Mouse (Mus musculus) stomach, embryonic 16.5 days (tissue): ENCODE measurements at regions not wholly inside any gene's neighbourhood (a gene's known extent, or its start where the extent isn't known, plus 50 kb on each side); places are given as distances from the start of the nearest gene placed in this dataset.

Experiments
- ATAC-seq: fragments of 200-750 bp; cut with Nextera tagmentation; 2 replicates; pipeline ENCODE4 v1.8.0; 2017; ENCODE audit warnings: moderate number of reproducible peaks, moderate TSS enrichment; ENCODE audit not compliant: insufficient read depth, low FRiP score
- H3K27ac ChIP-seq: fragments of 300-500 bp; sonication (generic); 2 replicates; pipeline ENCODE4 v1.5.1; 2014; ENCODE audit warnings: low read length
- H3K27me3 ChIP-seq: fragments of 300-500 bp; sonication (generic); 2 replicates; pipeline ENCODE4 v1.6.1; 2014; ENCODE audit warnings: low read length, control low read depth, mixed read lengths; ENCODE audit not compliant: control insufficient read depth, insufficient read depth
- H3K36me3 ChIP-seq: fragments of 300-500 bp; sonication (generic); 2 replicates; pipeline ENCODE4 v1.6.1; 2014; ENCODE audit warnings: low read length; ENCODE audit not compliant: control insufficient read depth, insufficient read depth
- H3K4me1 ChIP-seq: fragments of 300-500 bp; sonication (generic); 2 replicates; pipeline ENCODE4 v1.6.1; 2014; ENCODE audit warnings: low read length, control low read depth, mixed read lengths; ENCODE audit not compliant: control insufficient read depth, insufficient read depth
- H3K4me2 ChIP-seq: fragments of 300-500 bp; sonication (generic); 2 replicates; pipeline ENCODE4 v1.6.1; 2014; ENCODE audit warnings: low read depth, low read length, mixed read lengths
- H3K4me3 ChIP-seq: fragments of 300-500 bp; sonication (generic); replicated peaks from 2 replicates; pipeline ENCODE4 v1.5.1; 2014; ENCODE audit warnings: mild to moderate bottlenecking, low read length
- H3K9ac ChIP-seq: fragments of 300-500 bp; sonication (generic); 2 replicates; pipeline ENCODE4 v1.6.1; 2014; ENCODE audit warnings: low read length
- H3K9me3 ChIP-seq: fragments of 300-500 bp; sonication (generic); replicated peaks from 2 replicates; pipeline ENCODE4 v1.6.1; 2016; ENCODE audit warnings: low read length, control low read depth; ENCODE audit not compliant: control insufficient read depth
- WGBS: fragments of 180-500 bp; shearing (Covaris S2); extraction: QIAGEN DNeasy Blood & Tissue Kit; methylation state at CpG from one replicate; pipeline ENCODE4 v1.1.7; 2014; 5-methylcytosine and 5-hydroxymethylcytosine counted together

- no peak for ATAC-seq
- no peak overlapping the region for H3K9ac ChIP-seq
- no peaks in the 10 kb centered on the region for H3K27me3 ChIP-seq
- H3K4me1 ChIP-seq, result no peaks in the 10 kb centered on the region
- WGBS, result 63% methylated on average over 9 of the region's 9 CpGs
- no peak overlapping the region for H3K27ac ChIP-seq
- no peak overlapping the region for H3K4me3 ChIP-seq
- H3K36me3 ChIP-seq, result no peaks in the 10 kb centered on the region
- no peak overlapping the region for H3K4me2 ChIP-seq
- H3K9me3 ChIP-seq, result no peaks in the 10 kb centered on the region
Observed at GRCm38 (mm10) chr7:36488155-36488554, 209.8 kb upstream of the Tshz3 start.

GRCm38 (mm10) chr7:36491173-36491581 lies 206.7 kb upstream of the Tshz3 start:
- Histone ChIP-seq H3K9me3 (no peaks in the 10 kb centered on the region), H3K27ac (no peak overlapping the region), H3K9ac (no peak overlapping the region), H3K27me3 (no peaks in the 10 kb centered on the region), H3K4me2 (no peak overlapping the region), H3K4me1 (no peaks in the 10 kb centered on the region), H3K36me3 (no peaks in the 10 kb centered on the region), H3K4me3 (no peak overlapping the region)
- 71% methylated on average over 10 of the region's 10 CpGs for WGBS
- no peak for ATAC-seq

GRCm38 (mm10) chr7:36504010-36504875 lies 193.7 kb upstream of the Tshz3 start:
- no peak for ATAC-seq
- no peaks in the 10 kb centered on the region for H3K36me3 ChIP-seq
- WGBS, result 38% methylated on average over 15 of the region's 15 CpGs
- H3K27me3 ChIP-seq, result no peaks in the 10 kb centered on the region
- H3K4me3 ChIP-seq, result no peak overlapping the region
- no peaks in the 10 kb centered on the region for H3K9me3 ChIP-seq
- H3K4me2 ChIP-seq, result no peak overlapping the region
- H3K4me1 ChIP-seq, result no peaks in the 10 kb centered on the region
- no peak overlapping the region for H3K9ac ChIP-seq
- no peak overlapping the region for H3K27ac ChIP-seq

- no peak overlapping the region for H3K4me3 ChIP-seq
- WGBS, result 69% methylated on average over 9 of the region's 9 CpGs
- no peaks in the 10 kb centered on the region for H3K27me3 ChIP-seq
- H3K9ac ChIP-seq, result no peak overlapping the region
- H3K27ac ChIP-seq, result no peak overlapping the region
- H3K4me1 ChIP-seq, result no peaks in the 10 kb centered on the region
- no peaks in the 10 kb centered on the region for H3K36me3 ChIP-seq
- H3K4me2 ChIP-seq, result no peak overlapping the region
- no peak for ATAC-seq
- H3K9me3 ChIP-seq, result no peaks in the 10 kb centered on the region
Observed at GRCm38 (mm10) chr7:36507895-36508431, 190.0 kb upstream of the Tshz3 start.

- Histone ChIP-seq H3K36me3 (no peaks in the 10 kb centered on the region), H3K27me3 (no peaks in the 10 kb centered on the region), H3K4me1 (no peaks in the 10 kb centered on the region), H3K27ac (no peak overlapping the region), H3K9me3 (no peaks in the 10 kb centered on the region), H3K4me3 (no peak overlapping the region), H3K9ac (no peak overlapping the region), H3K4me2 (no peak overlapping the region)
- no peak for ATAC-seq
- WGBS, result 66% methylated on average over 3 of the region's 3 CpGs
Observed at GRCm38 (mm10) chr7:36513680-36514079, 184.2 kb upstream of the Tshz3 start.

- no peak overlapping the region for H3K4me2 ChIP-seq
- ATAC-seq, result no peak
- 58% methylated on average over 7 of the region's 7 CpGs for WGBS
Observed at GRCm38 (mm10) chr7:36516094-36516663, 181.7 kb upstream of the Tshz3 start.

GRCm38 (mm10) chr7:36519027-36519426 lies 178.9 kb upstream of the Tshz3 start:
- Histone ChIP-seq H3K9ac (no peak overlapping the region), H3K27me3 (no peaks in the 10 kb centered on the region), H3K36me3 (no peaks in the 10 kb centered on the region), H3K4me3 (no peak overlapping the region), H3K4me1 (no peaks in the 10 kb centered on the region), H3K27ac (no peak overlapping the region), H3K9me3 (no peaks in the 10 kb centered on the region), H3K4me2 (no peak overlapping the region)
- 79% methylated on average over 4 of the region's 4 CpGs for WGBS
- no peak for ATAC-seq

More at GRCm38 (mm10) chr7:36516094-36516663, 181.7 kb upstream of the Tshz3 start:
- H3K27me3 ChIP-seq, result no peaks in the 10 kb centered on the region
- no peak overlapping the region for H3K27ac ChIP-seq
- no peak overlapping the region for H3K4me3 ChIP-seq
- H3K36me3 ChIP-seq, result no peaks in the 10 kb centered on the region
- no peaks in the 10 kb centered on the region for H3K4me1 ChIP-seq
- no peaks in the 10 kb centered on the region for H3K9me3 ChIP-seq
- no peak overlapping the region for H3K9ac ChIP-seq

GRCm38 (mm10) chr7:36522960-36523359 lies 175.0 kb upstream of the Tshz3 start:
- Histone ChIP-seq H3K9ac (no peak overlapping the region), H3K36me3 (no peaks in the 10 kb centered on the region), H3K4me2 (no peak overlapping the region), H3K27ac (no peak overlapping the region), H3K4me3 (no peak overlapping the region), H3K27me3 (no peaks in the 10 kb centered on the region), H3K4me1 (no peaks in the 10 kb centered on the region), H3K9me3 (no peaks in the 10 kb centered on the region)
- 69% methylated on average over 5 of the region's 5 CpGs for WGBS
- ATAC-seq, result no peak

GRCm38 (mm10) chr7:36526148-36526547 lies 171.8 kb upstream of the Tshz3 start:
- no peaks in the 10 kb centered on the region for H3K4me1 ChIP-seq
- H3K9me3 ChIP-seq, result no peaks in the 10 kb centered on the region
- no peak overlapping the region for H3K9ac ChIP-seq
- no peak for ATAC-seq
- no peaks in the 10 kb centered on the region for H3K27me3 ChIP-seq
- H3K4me3 ChIP-seq, result no peak overlapping the region
- H3K36me3 ChIP-seq, result no peaks in the 10 kb centered on the region
- no peak overlapping the region for H3K27ac ChIP-seq
- H3K4me2 ChIP-seq, result no peak overlapping the region
- 51% methylated on average over 7 of the region's 7 CpGs for WGBS
